ENCODE assay signal across 15 mouse cellular contexts in genomic region chr7:137112101-137112500, GRCm38 (mm10).
"Had no signal": no experiment of that assay in that cellular context is flagged by ENCODE, and none has a peak within 500 bp of the region (broad histone marks: within the 10 kb centered on the region; RNA-seq: fewer than 3 reads in every experiment).

No protein-coding gene starts in this region.

- DNase-seq: lung, adult 18-20 months; lung, embryonic 14.5 days; lung, postnatal 10 days; lung, postnatal 4 days; right cerebral cortex, postnatal 14 days; thymus, adult 2 months; thymus, postnatal 25 days; thymus, postnatal 4 days had no signal

- H3K4me3 ChIP-seq: megakaryocyte, embryonic 14.5 days; midbrain, embryonic 13.5 days; midbrain, embryonic 15.5 days; neural tube, embryonic 12.5 days; stomach, embryonic 15.5 days had no signal

- H3K9ac ChIP-seq: lung, embryonic 14.5 days; midbrain, embryonic 13.5 days; midbrain, embryonic 15.5 days; neural tube, embryonic 12.5 days; stomach, embryonic 15.5 days had no signal

- H3K27ac ChIP-seq: midbrain, embryonic 13.5 days; midbrain, embryonic 15.5 days; neural tube, embryonic 12.5 days; stomach, embryonic 15.5 days; stomach, postnatal 0 days had no signal

- H3K4me2 ChIP-seq: lung, embryonic 14.5 days; midbrain, embryonic 11.5 days; midbrain, embryonic 13.5 days; midbrain, embryonic 15.5 days; neural tube, embryonic 12.5 days; stomach, embryonic 15.5 days had no signal

- H3K4me1 ChIP-seq: megakaryocyte, embryonic 14.5 days; midbrain, embryonic 13.5 days; midbrain, embryonic 15.5 days; neural tube, embryonic 12.5 days; stomach, embryonic 15.5 days had no signal

- H3K27me3 ChIP-seq: megakaryocyte, embryonic 14.5 days; midbrain, embryonic 13.5 days; midbrain, embryonic 15.5 days; neural tube, embryonic 12.5 days; stomach, embryonic 15.5 days had no signal

- H3K36me3 ChIP-seq: midbrain, embryonic 13.5 days; midbrain, embryonic 15.5 days; neural tube, embryonic 12.5 days; stomach, embryonic 15.5 days had no signal
